Mouse (Mus musculus) spleen, adult 2 months (tissue): ENCODE measurements at regions not wholly inside any gene's neighbourhood (a gene's known extent, or its start where the extent isn't known, plus 50 kb on each side); places are given as distances from the start of the nearest gene placed in this dataset.

ENCODE experiments used
- DNase-seq, 2 experiments: peaks; one replicate each; pipeline versions ENCODE4 v3.0.0 to v3.0.0-alpha.2; 2012 to 2021; ENCODE audit warnings: low spot score in 2 of 2, low read depth in 1 of 2
- H3K27ac ChIP-seq: fragments of 200-500 bp; 2 replicates; pipeline ENCODE4 v1.5.1; 2012; ENCODE audit warnings: low read length, inconsistent platforms; ENCODE audit not compliant: insufficient read depth
- H3K27me3 ChIP-seq: fragments of 200-500 bp; 2 replicates; pipeline ENCODE4 v1.6.1; 2012; ENCODE audit warnings: mild to moderate bottlenecking, moderate library complexity, low read length, inconsistent platforms; ENCODE audit not compliant: control insufficient read depth, insufficient read depth
- H3K36me3 ChIP-seq: fragments of 200-500 bp; 2 replicates; pipeline ENCODE4 v1.6.1; 2012; ENCODE audit warnings: mild to moderate bottlenecking, low read length, inconsistent platforms; ENCODE audit not compliant: control insufficient read depth, insufficient read depth
- H3K4me1 ChIP-seq: fragments of 200-500 bp; 2 replicates; pipeline ENCODE4 v1.6.1; 2011; ENCODE audit warnings: inconsistent platforms; ENCODE audit not compliant: control insufficient read depth, insufficient read depth, insufficient read length
- H3K4me3 ChIP-seq: fragments of 200-500 bp; 2 replicates; pipeline ENCODE4 v1.5.1; 2011; ENCODE audit warnings: mild to moderate bottlenecking, inconsistent platforms; ENCODE audit not compliant: insufficient read depth, insufficient read length; ENCODE audit errors: extremely low read depth
- CTCF ChIP-seq: fragments of 200-500 bp; IDR thresholded peaks from 2 replicates; pipeline ENCODE4 v1.5.1; 2011; ENCODE audit warnings: mild to moderate bottlenecking, inconsistent platforms; ENCODE audit not compliant: insufficient read depth, insufficient read length, insufficient replicate concordance; ENCODE audit errors: extremely low read depth
- POLR2A ChIP-seq: fragments of 200-500 bp; IDR thresholded peaks from 2 replicates; pipeline ENCODE4 v1.6.1; 2011; ENCODE audit warnings: low read depth, low read length, inconsistent platforms
- WGBS: fragments of 180-500 bp; shearing (Covaris S2); methylation state at CpG from one replicate; pipeline ENCODE4 v1.1.7; 2018; 5-methylcytosine and 5-hydroxymethylcytosine counted together

- WGBS: 77% methylated on average over 4 of the region's 4 CpGs
- no peak for TF ChIP-seq POLR2A
- TF ChIP-seq CTCF: no peak
- Histone ChIP-seq H3K4me3 (no peak overlapping the region), H3K36me3 (no peaks in the 10 kb centered on the region), H3K27me3 (no peaks in the 10 kb centered on the region), H3K27ac (no peak overlapping the region), H3K4me1 (no peaks in the 10 kb centered on the region)
- DNase-seq: no peak
Observed at GRCm38 (mm10) chr6:22716864-22717557, 158.3 kb upstream of the Ptprz1 start.

- Histone ChIP-seq H3K4me1 (no peaks in the 10 kb centered on the region), H3K27ac (no peak overlapping the region), H3K27me3 (no peaks in the 10 kb centered on the region), H3K36me3 (no peaks in the 10 kb centered on the region), H3K4me3 (no peak overlapping the region)
- 74% methylated on average over 7 of the region's 7 CpGs for WGBS
- DNase-seq: no peak
- no peak for TF ChIP-seq POLR2A
Observed at GRCm38 (mm10) chr6:22716144-22716856, 159.0 kb upstream of the Ptprz1 start.

DNA sequence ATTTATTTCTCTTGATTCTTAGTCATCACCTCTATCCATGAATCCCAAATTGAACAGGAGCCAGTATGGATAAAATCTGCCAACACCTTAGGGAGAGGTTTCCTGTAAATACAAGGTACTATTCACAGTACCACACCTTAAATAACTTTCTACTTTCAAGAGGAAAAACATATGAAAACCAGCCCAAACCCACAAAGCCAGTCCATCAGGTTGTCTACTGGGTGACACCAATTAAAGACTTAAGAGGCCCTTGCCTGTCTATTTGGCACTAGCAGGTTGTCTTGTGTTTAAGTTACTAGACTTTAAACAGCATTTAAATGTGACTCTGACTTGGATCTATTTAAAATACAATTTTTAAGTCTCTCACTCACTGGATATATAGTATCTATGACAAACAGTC, 177.1 kb upstream of the Ptprz1 start:
- DNase-seq: no peak
- no peak for TF ChIP-seq POLR2A
- TF ChIP-seq CTCF: no peak
- Histone ChIP-seq H3K4me1 (no peaks in the 10 kb centered on the region), H3K27me3 (no peaks in the 10 kb centered on the region), H3K4me3 (no peak overlapping the region), H3K36me3 (no peaks in the 10 kb centered on the region), H3K27ac (no peak overlapping the region)

DNA sequence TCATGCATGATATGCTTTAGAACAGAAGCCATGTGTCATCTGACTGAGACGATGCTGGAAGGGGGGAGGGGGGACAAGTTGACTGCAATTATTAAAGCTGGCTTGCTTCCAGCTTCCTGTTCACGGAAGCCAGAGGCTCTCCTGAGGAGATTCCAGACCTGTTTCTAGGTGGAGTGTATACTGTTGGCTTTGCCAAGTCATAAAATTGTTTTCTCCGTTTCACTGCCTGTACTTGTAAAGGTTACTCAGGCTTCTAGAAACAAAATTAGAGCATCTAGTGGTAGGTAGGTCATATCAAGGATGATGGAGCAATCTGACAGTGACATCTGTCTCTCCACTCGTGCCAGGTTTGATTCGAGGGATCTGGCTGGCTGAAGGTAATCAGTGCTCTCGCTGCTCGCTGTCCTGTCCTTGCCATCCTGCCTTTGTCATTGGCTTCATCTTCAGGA, 186.6 kb upstream of the Ptprz1 start:
- Histone ChIP-seq H3K4me1 (no peaks in the 10 kb centered on the region), H3K4me3 (no peak overlapping the region), H3K36me3 (no peaks in the 10 kb centered on the region), H3K27ac (no peak overlapping the region), H3K27me3 (no peaks in the 10 kb centered on the region)
- no peak for DNase-seq
- 76% methylated on average over 7 of the region's 7 CpGs for WGBS
- TF ChIP-seq CTCF: no peak
- TF ChIP-seq POLR2A: no peak

- H3K36me3 ChIP-seq: no peaks in the 10 kb centered on the region
- TF ChIP-seq CTCF (no peak), POLR2A (no peak)
- no peaks in the 10 kb centered on the region for H3K27me3 ChIP-seq
- H3K4me1 ChIP-seq: no peaks in the 10 kb centered on the region
- H3K4me3 ChIP-seq: no peak overlapping the region
- DNase-seq: no peak
- 83% methylated on average over 1 of the region's 1 CpGs for WGBS
- no peak overlapping the region for H3K27ac ChIP-seq
Observed at GRCm38 (mm10) chr6:22674586-22674929, 200.7 kb upstream of the Ptprz1 start.

GRCm38 (mm10) chr6:22673919-22674585, 201.2 kb upstream of the Ptprz1 start:
- no peak for DNase-seq
- no peak for TF ChIP-seq POLR2A
- no peak for TF ChIP-seq CTCF
- Histone ChIP-seq H3K27me3 (no peaks in the 10 kb centered on the region), H3K4me3 (no peak overlapping the region), H3K27ac (no peak overlapping the region), H3K4me1 (no peaks in the 10 kb centered on the region), H3K36me3 (no peaks in the 10 kb centered on the region)
- 92% methylated on average over 2 of the region's 2 CpGs for WGBS

DNA sequence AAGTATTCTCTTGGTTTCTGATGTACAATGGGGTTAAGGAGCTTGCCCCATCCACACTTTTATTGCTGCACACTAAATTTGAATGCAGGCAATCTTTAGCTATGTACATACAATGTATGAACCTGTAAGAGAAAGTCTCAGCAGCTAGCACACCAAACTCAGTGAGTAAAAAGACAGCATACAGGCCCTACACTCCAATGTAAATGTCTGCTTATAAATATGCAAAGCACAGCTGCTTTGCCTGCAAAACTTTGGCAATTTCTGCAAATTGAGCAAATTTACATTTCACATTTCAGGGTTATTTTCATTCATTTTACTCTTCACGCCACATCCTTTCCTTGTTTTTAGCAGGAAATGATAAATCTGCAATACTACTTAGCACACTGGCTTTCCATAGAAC, 203.8 kb upstream of the Ptprz1 start:
- WGBS: 85% methylated on average over 1 of the region's 1 CpGs
- TF ChIP-seq POLR2A (no peak), CTCF (no peak)
- Histone ChIP-seq H3K27ac (no peak overlapping the region), H3K4me1 (no peaks in the 10 kb centered on the region), H3K27me3 (no peaks in the 10 kb centered on the region), H3K36me3 (no peaks in the 10 kb centered on the region), H3K4me3 (no peak overlapping the region)
- no peak for DNase-seq
